Mouse (Mus musculus) midbrain, embryonic 12.5 days (tissue): ENCODE results near the gene Uggt2. TPM values are rescaled to one million over a fixed set of nuclear protein-coding genes. Genes with fewer than 3 reads are reported as not detected.
A peak's percentile ranks its signal among the peaks of the same experiment; 100 is the strongest.

Experiments
- ATAC-seq: fragments of 200-750 bp; cut with Nextera tagmentation; 2 replicates; pipeline ENCODE4 v1.8.0; 2017; ENCODE audit warnings: low read depth, moderate TSS enrichment, moderate library complexity; ENCODE audit not compliant: low FRiP score
- H3K27ac ChIP-seq: fragments of 300-500 bp; sonication (generic); replicated peaks from 2 replicates; pipeline ENCODE4 v1.5.1; 2016; ENCODE audit warnings: mild to moderate bottlenecking
- H3K27me3 ChIP-seq: fragments of 300-500 bp; sonication (generic); 2 replicates; pipeline ENCODE4 v1.6.1; 2016; ENCODE audit warnings: mild to moderate bottlenecking
- H3K36me3 ChIP-seq: fragments of 300-500 bp; sonication (generic); 2 replicates; pipeline ENCODE4 v1.6.1; 2016
- H3K4me1 ChIP-seq: fragments of 300-500 bp; sonication (generic); 2 replicates; pipeline ENCODE4 v1.6.1; 2016
- H3K4me2 ChIP-seq: fragments of 300-500 bp; sonication (generic); replicated peaks from 2 replicates; pipeline ENCODE4 v1.6.1; 2016; ENCODE audit warnings: mild to moderate bottlenecking, moderate library complexity
- H3K4me3 ChIP-seq: fragments of 300-500 bp; sonication (generic); 2 replicates; pipeline ENCODE4 v1.5.1; 2016; ENCODE audit warnings: mild to moderate bottlenecking
- H3K9ac ChIP-seq: fragments of 300-500 bp; sonication (generic); replicated peaks from 2 replicates; pipeline ENCODE4 v1.6.1; 2016; ENCODE audit warnings: mild to moderate bottlenecking, moderate library complexity
- H3K9me3 ChIP-seq: fragments of 300-500 bp; sonication (generic); 2 replicates; pipeline ENCODE4 v1.6.1; 2016; ENCODE audit warnings: mild to moderate bottlenecking
- WGBS: fragments of 180-500 bp; shearing (Covaris S2); methylation state at CpG from one replicate; pipeline ENCODE4 v1.1.7; 2016; 5-methylcytosine and 5-hydroxymethylcytosine counted together
- polyA plus RNA-seq: library from polyadenylated mRNA; unstranded; fragments of >200 nt; fragmentation: Nextera tagmentation; extraction: Ambion mirVana; gene quantifications from 2 replicates; pipeline ENCODE4 v1.2.1, GENCODE M21; 2016

Uggt2 gene
- polyA plus RNA-seq, 1 experiment from 2014 or later, result 26.4 TPM

DNA sequence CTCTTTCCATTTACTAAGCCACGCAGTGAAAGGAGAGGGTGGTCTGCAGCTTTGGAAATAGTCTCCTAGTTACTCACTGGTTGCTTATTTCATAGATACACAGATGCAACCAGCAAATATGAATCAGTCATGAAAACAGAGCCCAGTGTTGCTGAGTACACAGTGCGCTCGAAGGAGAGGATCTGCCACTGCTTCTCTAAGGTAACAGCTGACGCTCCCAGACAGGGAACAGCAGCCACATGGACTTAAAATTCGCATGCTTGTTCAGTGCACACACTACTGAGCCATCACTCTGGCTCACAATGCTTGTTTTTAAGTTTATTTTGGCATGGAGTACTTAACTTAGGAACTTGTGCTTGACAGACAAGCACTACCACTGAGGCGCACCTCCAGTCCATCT, 127.0 kb downstream of the Uggt2 start:
- Histone ChIP-seq H3K27me3 (no peaks in the 10 kb centered on the region), H3K4me1 (no peaks in the 10 kb centered on the region; the same call in 1 of the 2 replicates), H3K27ac (no peak overlapping the region), H3K36me3 (peaks cover 71% of the 10 kb centered on the region), H3K4me3 (no peak overlapping the region), H3K9me3 (no peaks in the 10 kb centered on the region), H3K4me2 (no peak overlapping the region), H3K9ac (no peak overlapping the region)
- WGBS, result 93% methylated on average over 6 of the region's 6 CpGs
- ATAC-seq, result no peak

DNA sequence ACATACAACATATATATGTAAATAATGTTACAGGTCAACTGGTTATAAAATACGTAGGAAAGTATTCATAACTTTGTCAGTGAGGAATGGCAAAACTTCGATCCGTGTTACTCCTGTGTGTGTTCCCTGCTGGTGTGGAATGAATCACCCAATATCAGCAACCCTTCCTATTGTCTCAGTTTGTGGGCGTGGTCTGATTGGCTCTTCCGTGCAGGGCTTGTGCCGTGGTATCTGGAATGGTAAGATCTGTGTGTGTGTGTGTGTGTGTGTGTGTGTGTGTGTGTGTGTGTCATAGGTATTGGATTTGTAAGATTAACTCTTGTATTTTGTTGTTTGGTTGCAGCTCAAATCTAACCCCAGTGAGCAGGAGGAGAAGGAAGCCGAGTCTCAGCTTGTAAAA, 131.6 kb downstream of the Uggt2 start:
- Histone ChIP-seq H3K4me2 (no peak overlapping the region), H3K36me3 (peaks cover 41% of the 10 kb centered on the region), H3K9ac (no peak overlapping the region), H3K4me1 (no peaks in the 10 kb centered on the region), H3K27ac (no peak overlapping the region), H3K27me3 (no peaks in the 10 kb centered on the region), H3K9me3 (no peaks in the 10 kb centered on the region), H3K4me3 (no peak overlapping the region)
- 85% methylated on average over 7 of the region's 7 CpGs for WGBS
- no peak for ATAC-seq

- Histone ChIP-seq H3K4me2 (no peak overlapping the region), H3K9me3 (no peaks in the 10 kb centered on the region), H3K9ac (no peak overlapping the region), H3K27ac (no peak overlapping the region), H3K4me3 (no peak overlapping the region), H3K27me3 (no peaks in the 10 kb centered on the region), H3K4me1 (no peaks in the 10 kb centered on the region), H3K36me3 (peaks cover 32% of the 10 kb centered on the region)
- WGBS, result 94% methylated on average over 4 of the region's 4 CpGs
- no peak for ATAC-seq
Measured at GRCm38 (mm10) chr14:118965356-118966000, 133.8 kb downstream of the Uggt2 start.

GRCm38 (mm10) chr14:118958010-118958409, 141.2 kb downstream of the Uggt2 start:
- H3K4me2 ChIP-seq, result no peak overlapping the region
- no peak overlapping the region for H3K27ac ChIP-seq
- H3K27me3 ChIP-seq, result no peaks in the 10 kb centered on the region
- 91% methylated on average over 3 of the region's 3 CpGs for WGBS
- ATAC-seq, result no peak
- H3K9me3 ChIP-seq, result no peaks in the 10 kb centered on the region
- peaks cover 42% of the 10 kb centered on the region for H3K36me3 ChIP-seq
- no peak overlapping the region for H3K9ac ChIP-seq
- H3K4me3 ChIP-seq, result no peak overlapping the region
- no peaks in the 10 kb centered on the region for H3K4me1 ChIP-seq

DNA sequence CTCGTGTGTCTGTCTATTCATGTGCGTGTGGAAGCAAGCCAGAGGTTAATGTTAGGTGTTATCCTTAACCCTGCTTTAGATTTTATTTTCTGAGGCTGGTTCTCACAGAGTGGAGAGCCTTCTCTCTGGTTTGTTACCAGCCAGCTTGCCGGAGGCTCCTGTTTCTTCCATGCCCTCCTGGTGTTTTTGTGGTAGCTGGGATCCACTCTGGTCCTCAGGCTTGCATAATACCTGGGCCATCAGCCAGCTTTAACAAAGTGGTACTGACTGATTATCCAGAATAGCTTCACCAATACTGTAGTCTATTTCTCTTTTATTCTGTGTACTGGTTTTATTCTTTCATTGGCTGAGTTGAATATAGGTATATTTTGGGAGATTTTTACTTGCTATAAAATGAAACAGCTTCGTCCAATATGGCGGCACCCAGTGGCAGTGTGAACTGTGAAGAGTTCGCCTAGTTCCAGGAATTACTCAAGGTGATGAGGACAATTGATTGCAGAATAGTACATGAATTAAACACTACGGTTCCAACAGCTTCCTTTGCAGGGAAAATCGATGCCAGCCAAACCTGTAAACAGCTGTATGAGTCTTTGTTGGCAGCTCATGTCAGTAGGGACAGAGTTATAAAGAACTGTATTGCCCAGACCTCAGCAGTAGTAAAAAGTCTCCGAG, 147.2 kb downstream of the Uggt2 start:
- 95% methylated on average over 9 of the region's 9 CpGs for WGBS
- Histone ChIP-seq H3K9me3 (no peaks in the 10 kb centered on the region), H3K27me3 (no peaks in the 10 kb centered on the region), H3K36me3 (peaks cover 13% of the 10 kb centered on the region), H3K4me1 (peaks cover 5% of the 10 kb centered on the region; the same call in 1 of the 2 replicates), H3K9ac (no peak overlapping the region), H3K4me2 (no peak overlapping the region), H3K4me3 (no peak overlapping the region), H3K27ac (no peak overlapping the region)
- no peak for ATAC-seq

- no peak overlapping the region for H3K4me2 ChIP-seq
- no peaks in the 10 kb centered on the region for H3K9me3 ChIP-seq
- no peak overlapping the region for H3K9ac ChIP-seq
- peaks cover 7% of the 10 kb centered on the region for H3K36me3 ChIP-seq
- no peak overlapping the region for H3K27ac ChIP-seq
- no peak for ATAC-seq
- H3K27me3 ChIP-seq, result no peaks in the 10 kb centered on the region
- 79% methylated on average over 1 of the region's 1 CpGs for WGBS
- H3K4me3 ChIP-seq, result no peak overlapping the region
- H3K4me1 ChIP-seq, result peaks cover 5% of the 10 kb centered on the region; the same call in 1 of the 2 replicates
Measured at GRCm38 (mm10) chr14:118948841-118949240, 150.4 kb downstream of the Uggt2 start.

- Histone ChIP-seq H3K4me3 (no peak overlapping the region), H3K27ac (no peak overlapping the region)
- WGBS, result 91% methylated on average over 2 of the region's 2 CpGs
Measured at GRCm38 (mm10) chr14:118944702-118945101, 154.5 kb downstream of the Uggt2 start.

DNA sequence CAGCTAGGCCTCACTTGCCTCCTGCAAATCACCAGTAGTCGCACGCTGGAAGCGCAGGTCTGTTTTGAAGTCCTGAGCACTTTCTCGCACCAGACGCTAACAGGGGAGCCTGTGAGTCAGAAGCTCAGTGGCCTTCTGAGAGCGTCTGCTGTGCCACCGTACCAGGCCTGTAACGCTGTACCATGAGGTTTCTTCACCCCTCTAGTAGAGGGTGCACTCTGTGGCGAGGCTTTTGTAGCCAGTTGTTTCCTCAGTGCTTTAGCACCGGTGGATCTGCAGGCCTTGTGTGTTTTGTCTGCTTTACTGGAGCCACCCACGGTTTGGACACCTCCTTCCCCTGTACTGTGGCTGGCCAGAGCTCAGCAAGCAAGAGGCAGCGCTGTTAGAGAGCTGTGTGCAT, 157.2 kb downstream of the Uggt2 start:
- Histone ChIP-seq H3K4me1 (peaks cover 15% of the 10 kb centered on the region), H3K9ac (no peak overlapping the region), H3K4me2 (no peak overlapping the region), H3K9me3 (no peaks in the 10 kb centered on the region), H3K36me3 (no peaks in the 10 kb centered on the region), H3K27me3 (no peaks in the 10 kb centered on the region), H3K27ac (no peak overlapping the region; the same call in 1 of the 2 replicates), H3K4me3 (no peak overlapping the region)
- ATAC-seq, result no peak
- WGBS, result 39% methylated on average over 12 of the region's 12 CpGs

More at GRCm38 (mm10) chr14:118944702-118945101, 154.5 kb downstream of the Uggt2 start:
- H3K36me3 ChIP-seq, result no peaks in the 10 kb centered on the region
- H3K9ac ChIP-seq, result no peak overlapping the region
- ATAC-seq, result no peak
- peaks cover 3% of the 10 kb centered on the region; the same call in 1 of the 2 replicates for H3K4me1 ChIP-seq
- no peaks in the 10 kb centered on the region for H3K9me3 ChIP-seq
- H3K4me2 ChIP-seq, result no peak overlapping the region
- no peaks in the 10 kb centered on the region for H3K27me3 ChIP-seq

- Histone ChIP-seq H3K4me3 (no peak overlapping the region), H3K4me2 (no peak overlapping the region), H3K36me3 (no peaks in the 10 kb centered on the region), H3K27me3 (peaks cover 4% of the 10 kb centered on the region; the same call in 1 of the 2 replicates), H3K9me3 (no peaks in the 10 kb centered on the region), H3K4me1 (peaks cover 15% of the 10 kb centered on the region), H3K9ac (no peak overlapping the region), H3K27ac (no peak overlapping the region)
- WGBS, result 76% methylated on average over 4 of the region's 4 CpGs
- ATAC-seq, result no peak
Measured at GRCm38 (mm10) chr14:118940796-118941495, 158.3 kb downstream of the Uggt2 start.

GRCm38 (mm10) chr14:118938551-118938950, 160.7 kb downstream of the Uggt2 start:
- H3K9ac ChIP-seq, result peak overlapping the region; percentile 95
- peaks cover 15% of the 10 kb centered on the region for H3K4me1 ChIP-seq
- no peaks in the 10 kb centered on the region for H3K9me3 ChIP-seq
- H3K36me3 ChIP-seq, result no peaks in the 10 kb centered on the region
- WGBS, result 1% methylated on average over 7 of the region's 7 CpGs
- H3K4me2 ChIP-seq, result peak overlapping the region; percentile 65
- no peak for ATAC-seq
- H3K27me3 ChIP-seq, result peaks cover 4% of the 10 kb centered on the region; the same call in 1 of the 2 replicates
- H3K4me3 ChIP-seq, result peak overlapping the region; percentile 93
- no peak overlapping the region for H3K27ac ChIP-seq

DNA sequence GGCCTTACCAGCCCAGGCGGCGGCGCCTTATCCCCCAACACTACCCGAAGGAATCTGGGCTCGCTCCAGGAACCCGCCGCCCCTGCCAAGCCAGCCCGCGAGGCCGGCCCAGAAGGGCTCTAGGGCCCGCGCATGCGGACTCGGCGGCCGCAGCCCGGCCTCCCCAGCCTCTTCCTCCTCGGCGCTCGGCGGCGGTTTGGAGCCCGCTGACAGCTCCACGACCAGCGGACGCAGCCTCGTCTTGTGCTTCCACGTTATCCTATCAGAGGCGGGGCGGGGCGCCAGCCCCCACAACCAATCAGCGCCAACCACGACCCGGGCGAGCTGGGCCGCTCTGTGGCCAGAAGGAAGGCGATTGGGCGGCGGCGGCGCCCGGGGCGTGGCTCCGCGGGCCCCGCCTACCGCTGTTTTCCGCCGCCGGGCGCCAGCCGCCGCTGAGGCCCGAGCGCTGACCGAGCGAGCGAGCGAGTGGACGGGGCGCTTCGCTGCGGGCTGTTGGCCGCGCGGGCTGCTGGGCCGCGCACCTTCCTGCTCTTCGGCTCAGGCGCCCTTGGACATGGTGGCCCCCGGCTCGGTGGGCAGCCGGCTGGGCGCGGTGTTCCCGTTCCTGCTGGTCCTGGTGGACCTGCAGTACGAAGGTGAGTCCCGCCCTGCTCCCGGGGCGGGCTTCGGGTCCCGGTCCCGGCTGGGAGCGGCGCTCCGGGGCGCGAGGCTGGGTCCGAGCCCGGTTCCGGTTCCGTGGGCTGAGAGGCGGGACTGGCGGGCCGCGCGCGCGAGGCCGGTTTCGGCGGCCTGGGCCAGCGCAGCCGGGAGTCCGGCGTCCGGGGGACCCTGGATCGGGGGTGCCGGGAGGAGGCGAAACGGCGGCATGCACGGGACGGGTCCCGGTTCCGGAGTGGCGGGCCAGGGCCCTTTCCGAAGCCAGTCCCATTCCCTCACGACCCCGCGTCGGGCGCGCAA, 161.4 kb downstream of the Uggt2 start, which contains the start of gene Dnajc3:
Gene Dnajc3, plus strand, starts transcription at position 444 of the 960 bp plus-strand sequence.
- Histone ChIP-seq H3K9ac (peak within 1 kb of the TSS; percentile 95), H3K4me2 (peak within 1 kb of the TSS; percentile 68), H3K4me1 (peaks cover 15% of the 10 kb centered on the region), H3K4me3 (peak within 1 kb of the TSS; percentile 93), H3K9me3 (no peaks in the 10 kb centered on the region), H3K36me3 (no peaks in the 10 kb centered on the region), H3K27ac (peak within 1 kb of the TSS; percentile 89), H3K27me3 (peaks cover 4% of the 10 kb centered on the region; the same call in 1 of the 2 replicates)
- ATAC-seq, result peak; percentile 100
- WGBS, result under 1% methylated on average over 120 of the region's 124 CpGs
